ENCODE assay signal across 25 mouse cellular contexts in genomic region chr10:80502291-80502690, GRCm38 (mm10). TPM values are rescaled to one million over a fixed set of nuclear protein-coding genes. Genes with fewer than 3 reads are reported as not detected.
DNase-seq lines count a peak whose midpoint lies in the region; ATAC-seq and TF ChIP-seq lines count a peak whose summit lies in the region.
"Had no signal": no experiment of that assay in that cellular context is flagged by ENCODE, and none has a peak within 500 bp of the region (broad histone marks: within the 10 kb centered on the region; RNA-seq: fewer than 3 reads in every experiment).

No protein-coding gene starts in this region.

- no peaks in the 10 kb centered on the region for H3K79me2 ChIP-seq in heart, adult 2 months (replicated peaks; ENCODE audit: control insufficient read depth, insufficient read depth, low read length)

- peaks cover 99% of the 10 kb centered on the region for H3K27me3 ChIP-seq in heart, embryonic 10.5 days (ENCODE audit: insufficient read depth, poor library complexity, severe bottlenecking)
- peaks cover 15% of the 10 kb centered on the region for H3K27me3 ChIP-seq in heart, adult 2 months (ENCODE audit: control insufficient read depth, insufficient read depth, low read length)
- peaks cover 83% of the 10 kb centered on the region for H3K27me3 ChIP-seq in midbrain, embryonic 11.5 days (ENCODE audit: control insufficient read depth, insufficient read depth, low read length)
- H3K27me3 ChIP-seq in midbrain, embryonic 16.5 days (ENCODE audit: control insufficient read depth, insufficient read depth, low read depth, low read length) = peaks cover 76% of the 10 kb centered on the region
- peaks cover 94% of the 10 kb centered on the region for H3K27me3 ChIP-seq in embryonic facial prominence, embryonic 13.5 days

- no peak overlapping the region for H3K4me2 ChIP-seq in midbrain, embryonic 11.5 days
- no peak overlapping the region for H3K4me2 ChIP-seq in midbrain, embryonic 16.5 days (ENCODE audit: low read length)
- no peak overlapping the region for H3K4me2 ChIP-seq in embryonic facial prominence, embryonic 13.5 days
- H3K4me2 ChIP-seq: embryonic facial prominence, embryonic 12.5 days; forebrain, embryonic 13.5 days; heart, embryonic 11.5 days; heart, embryonic 15.5 days had no signal

- no peak for ATAC-seq in midbrain, embryonic 11.5 days (ENCODE audit: low FRiP score)
- ATAC-seq in midbrain, embryonic 16.5 days = no peak
- no peak for ATAC-seq in embryonic facial prominence, embryonic 13.5 days (ENCODE audit: insufficient number of reproducible peaks, insufficient read depth, low FRiP score, low TSS enrichment, low read depth)
- no peak for ATAC-seq in granulocyte monocyte progenitor cell, adult 5-6 weeks (replicated peaks; ENCODE audit: poor library complexity, severe bottlenecking)
- no peak for ATAC-seq in cerebellum, adult (ENCODE audit: insufficient number of reproducible peaks, low FRiP score, low TSS enrichment)
- ATAC-seq: forebrain, embryonic 13.5 days; hindbrain, embryonic 16.5 days had no signal

- DNase-seq in heart, embryonic 10.5 days (ENCODE audit: low spot score) = no peak
- no peak for DNase-seq in heart, adult 2 months
- peak; percentile 91 for DNase-seq in midbrain, embryonic 11.5 days (ENCODE audit: low spot score, missing footprints)
- DNase-seq: adrenal gland, adult 2 months; adrenal gland, postnatal 25 days; cerebellum, adult 8-10 months; cerebellum, postnatal 14 days; embryo, embryonic 11 days; gastrocnemius, adult 2 months; gastrocnemius, postnatal 25 days; heart, adult 11 months; heart, postnatal 14 days had no signal

- intact Hi-C loops in heart, adult 2 months (cut with DNase I) = no loop called here

- no peaks in the 10 kb centered on the region for H3K36me3 ChIP-seq in heart, embryonic 10.5 days
- no peaks in the 10 kb centered on the region for H3K36me3 ChIP-seq in heart, adult 2 months (ENCODE audit: control insufficient read depth, insufficient read depth, low read length)
- H3K36me3 ChIP-seq in midbrain, embryonic 11.5 days (ENCODE audit: control insufficient read depth, insufficient read depth, low read length) = no peaks in the 10 kb centered on the region
- no peaks in the 10 kb centered on the region for H3K36me3 ChIP-seq in midbrain, embryonic 16.5 days (ENCODE audit: control insufficient read depth, insufficient read depth, low read length)
- H3K36me3 ChIP-seq in embryonic facial prominence, embryonic 13.5 days = no peaks in the 10 kb centered on the region
- H3K36me3 ChIP-seq: embryonic facial prominence, embryonic 12.5 days; heart, embryonic 15.5 days had no signal

- no peak for TF ChIP-seq EP300 in heart, adult 2 months (IDR thresholded peaks at IDR 0.05; ENCODE audit: insufficient read depth, low read depth, low read length)

- peaks cover 15% of the 10 kb centered on the region for H3K4me1 ChIP-seq in heart, embryonic 10.5 days
- H3K4me1 ChIP-seq in heart, adult 2 months (ENCODE audit: control insufficient read depth, insufficient read depth, low read length) = no peaks in the 10 kb centered on the region
- no peaks in the 10 kb centered on the region; the same call in 1 of the 2 replicates for H3K4me1 ChIP-seq in midbrain, embryonic 11.5 days (ENCODE audit: control insufficient read depth, insufficient read depth, low read length)
- no peaks in the 10 kb centered on the region for H3K4me1 ChIP-seq in midbrain, embryonic 16.5 days (ENCODE audit: control insufficient read depth, insufficient read depth, low read length)
- H3K4me1 ChIP-seq in embryonic facial prominence, embryonic 13.5 days = peaks cover 11% of the 10 kb centered on the region
- H3K4me1 ChIP-seq: forebrain, embryonic 13.5 days had no signal

- 0% methylated on average over 7 of the region's 7 CpGs for WGBS in heart, embryonic 10.5 days
- WGBS in heart, adult 2 months = 10% methylated on average over 7 of the region's 7 CpGs
- WGBS in midbrain, embryonic 11.5 days = 0% methylated on average over 7 of the region's 7 CpGs
- 2% methylated on average over 7 of the region's 7 CpGs for WGBS in midbrain, embryonic 16.5 days
- under 1% methylated on average over 7 of the region's 7 CpGs for WGBS in embryonic facial prominence, embryonic 13.5 days

- no peaks in the 10 kb centered on the region for H3K9me3 ChIP-seq in heart, embryonic 10.5 days
- no peaks in the 10 kb centered on the region for H3K9me3 ChIP-seq in midbrain, embryonic 11.5 days (ENCODE audit: control insufficient read depth, low read length)
- no peaks in the 10 kb centered on the region for H3K9me3 ChIP-seq in midbrain, embryonic 16.5 days (replicated peaks; ENCODE audit: control insufficient read depth, low read length, poor library complexity, severe bottlenecking)
- no peaks in the 10 kb centered on the region for H3K9me3 ChIP-seq in embryonic facial prominence, embryonic 13.5 days
- H3K9me3 ChIP-seq: embryonic facial prominence, embryonic 12.5 days; forebrain, embryonic 13.5 days; heart, embryonic 15.5 days had no signal

- TF ChIP-seq POLR2A in heart, adult 2 months (IDR thresholded peaks at IDR 0.05; ENCODE audit: insufficient read depth, low read depth, low read length) = no peak

- no peak for TF ChIP-seq CTCF in heart, adult 2 months (IDR thresholded peaks at IDR 0.05)

- H3K27ac ChIP-seq in heart, embryonic 10.5 days = no peak overlapping the region
- no peak overlapping the region for H3K27ac ChIP-seq in heart, adult 2 months
- no peak overlapping the region for H3K27ac ChIP-seq in midbrain, embryonic 11.5 days (ENCODE audit: low read depth, low read length)
- no peak overlapping the region for H3K27ac ChIP-seq in midbrain, embryonic 16.5 days (ENCODE audit: low read length)
- no peak overlapping the region for H3K27ac ChIP-seq in embryonic facial prominence, embryonic 13.5 days
- H3K27ac ChIP-seq: embryonic facial prominence, embryonic 12.5 days; forebrain, embryonic 13.5 days; gastrocnemius, adult 2 months; heart, embryonic 15.5 days had no signal

- no peak overlapping the region for H3K9ac ChIP-seq in heart, adult 2 months (ENCODE audit: low read depth, low read length)
- no peak overlapping the region for H3K9ac ChIP-seq in midbrain, embryonic 11.5 days (ENCODE audit: low read length)
- H3K9ac ChIP-seq in midbrain, embryonic 16.5 days (ENCODE audit: low read depth, low read length) = no peak overlapping the region
- H3K9ac ChIP-seq in embryonic facial prominence, embryonic 13.5 days = 0 out of 2 replicates have a peak overlapping the region, but pooled peaks have one; percentile 32
- H3K9ac ChIP-seq: embryonic facial prominence, embryonic 12.5 days; forebrain, embryonic 13.5 days; heart, embryonic 15.5 days had no signal

- peak overlapping the region; percentile 22; the same call in 1 of the 2 replicates for H3K4me3 ChIP-seq in heart, embryonic 10.5 days
- H3K4me3 ChIP-seq in heart, adult 2 months = no peak overlapping the region
- H3K4me3 ChIP-seq in midbrain, embryonic 11.5 days (ENCODE audit: low read depth, low read length) = no peak overlapping the region
- no peak overlapping the region for H3K4me3 ChIP-seq in midbrain, embryonic 16.5 days (ENCODE audit: low read depth, low read length)
- no peak overlapping the region for H3K4me3 ChIP-seq in embryonic facial prominence, embryonic 13.5 days
- H3K4me3 ChIP-seq: embryonic facial prominence, embryonic 12.5 days; forebrain, embryonic 13.5 days; gastrocnemius, adult 2 months; heart, embryonic 15.5 days had no signal

RNA-seq across cellular contexts. Expression of gene Onecut3, which starts 7.7 kb away (rescaled TPM):
- polyA plus RNA-seq in heart, embryonic 10.5 days (2016; fragmentation: Nextera tagmentation; extraction: Ambion mirVana) = 0.44 TPM in 1 of 2 replicates, not detected in the other
- total RNA-seq in heart, adult 2 months (2021) = under 1 TPM in 1 of 2 experiments, not detected in 1; 0.05 TPM
- polyA plus RNA-seq in heart, adult 2 months (2012; rRNA removed) = 0.06 and 0.09 TPM in 2 replicates
- 2.7 and 2.8 TPM in 2 replicates for polyA plus RNA-seq in midbrain, embryonic 11.5 days (2014; fragmentation: Nextera tagmentation; extraction: Ambion mirVana)
- 1.2 and 1.6 TPM in 2 replicates for polyA plus RNA-seq in midbrain, embryonic 16.5 days (2015; fragmentation: Nextera tagmentation; extraction: Ambion mirVana)
- not detected in 2 replicates for polyA plus RNA-seq in embryonic facial prominence, embryonic 13.5 days (2015; fragmentation: Nextera tagmentation; extraction: Ambion mirVana)
- total RNA-seq in granulocyte monocyte progenitor cell, adult 5-6 weeks (2014; fragmentation: Nextera tagmentation) = not detected in 2 replicates
- not detected in 2 replicates for total RNA-seq in granulocyte monocyte progenitor cell, adult 5-6 weeks (2017)
- total RNA-seq: adrenal gland, adult 2 months; adrenal gland, postnatal 25 days; common myeloid progenitor, adult 5-6 weeks; ES-E14; gastrocnemius, adult 2 months; gastrocnemius, postnatal 25 days; heart, postnatal 14 days; hematopoietic stem cell, adult 5-6 weeks had no signal
- polyA plus RNA-seq: adrenal gland, adult 2 months; C2C12; heart, embryonic 11.5 days; heart, embryonic 15.5 days had no signal

RNA-seq across cellular contexts. Expression of gene Atp8b3, which starts 36.6 kb away (rescaled TPM):
- 0.31 and 0.32 TPM in 2 replicates for polyA plus RNA-seq in heart, embryonic 10.5 days (2016; fragmentation: Nextera tagmentation; extraction: Ambion mirVana)
- total RNA-seq in heart, adult 2 months (2021) = not detected
- polyA plus RNA-seq in heart, adult 2 months (2012; rRNA removed) = 0.39 and 0.50 TPM in 2 replicates
- polyA plus RNA-seq in midbrain, embryonic 11.5 days (2014; fragmentation: Nextera tagmentation; extraction: Ambion mirVana) = 0.81 and 1.2 TPM in 2 replicates
- 1.1 and 1.4 TPM in 2 replicates for polyA plus RNA-seq in midbrain, embryonic 16.5 days (2015; fragmentation: Nextera tagmentation; extraction: Ambion mirVana)
- polyA plus RNA-seq in embryonic facial prominence, embryonic 13.5 days (2015; fragmentation: Nextera tagmentation; extraction: Ambion mirVana) = 0.04 and 0.28 TPM in 2 replicates
- 0.64 TPM in 1 of 2 replicates, not detected in the other for total RNA-seq in granulocyte monocyte progenitor cell, adult 5-6 weeks (2014; fragmentation: Nextera tagmentation)
- not detected in 2 replicates for total RNA-seq in granulocyte monocyte progenitor cell, adult 5-6 weeks (2017)
- total RNA-seq: common myeloid progenitor, adult 5-6 weeks; gastrocnemius, adult 2 months; gastrocnemius, postnatal 25 days; heart, postnatal 14 days; hematopoietic stem cell, adult 5-6 weeks had no signal

RNA-seq across cellular contexts. Expression of gene Rexo1, which starts 59.1 kb away (rescaled TPM):
- 25.1 and 26.9 TPM in 2 replicates for polyA plus RNA-seq in heart, embryonic 10.5 days (2016; fragmentation: Nextera tagmentation; extraction: Ambion mirVana)
- 10 to 100 TPM; 11.6 to 12.3 TPM for total RNA-seq in heart, adult 2 months (2021)
- polyA plus RNA-seq in heart, adult 2 months (2012; rRNA removed) = 19.5 and 19.8 TPM in 2 replicates
- 21.6 and 23.5 TPM in 2 replicates for polyA plus RNA-seq in midbrain, embryonic 11.5 days (2014; fragmentation: Nextera tagmentation; extraction: Ambion mirVana)
- polyA plus RNA-seq in midbrain, embryonic 16.5 days (2015; fragmentation: Nextera tagmentation; extraction: Ambion mirVana) = 26.9 and 27.6 TPM in 2 replicates
- polyA plus RNA-seq in embryonic facial prominence, embryonic 13.5 days (2015; fragmentation: Nextera tagmentation; extraction: Ambion mirVana) = 25.9 and 31.3 TPM in 2 replicates
- total RNA-seq in granulocyte monocyte progenitor cell, adult 5-6 weeks (2014; fragmentation: Nextera tagmentation) = 43.7 and 48.2 TPM in 2 replicates
- 17.5 and 28.8 TPM in 2 replicates for total RNA-seq in granulocyte monocyte progenitor cell, adult 5-6 weeks (2017)
